Mouse (Mus musculus) forebrain, embryonic 12.5 days (tissue): ENCODE measurements at regions not wholly inside any gene's neighbourhood (a gene's known extent, or its start where the extent isn't known, plus 50 kb on each side); places are given as distances from the start of the nearest gene placed in this dataset.

Source experiments
- ATAC-seq: fragments of 200-750 bp; cut with Nextera tagmentation; 2 replicates; pipeline ENCODE4 v1.8.0; 2017; ENCODE audit warnings: moderate TSS enrichment; ENCODE audit not compliant: low FRiP score
- H3K27ac ChIP-seq: fragments of 300-500 bp; sonication (generic); 2 replicates; pipeline ENCODE4 v1.5.1; 2016; ENCODE audit warnings: mild to moderate bottlenecking
- H3K27me3 ChIP-seq: fragments of 300-500 bp; sonication (generic); 2 replicates; pipeline ENCODE4 v1.6.1; 2016; ENCODE audit warnings: mild to moderate bottlenecking
- H3K36me3 ChIP-seq: fragments of 300-500 bp; sonication (generic); replicated peaks from 2 replicates; pipeline ENCODE4 v1.6.1; 2016; ENCODE audit warnings: mild to moderate bottlenecking
- H3K4me1 ChIP-seq: fragments of 300-500 bp; sonication (generic); 2 replicates; pipeline ENCODE4 v1.6.1; 2016
- H3K4me2 ChIP-seq: fragments of 300-500 bp; sonication (generic); 2 replicates; pipeline ENCODE4 v1.6.1; 2016; ENCODE audit warnings: mild to moderate bottlenecking, moderate library complexity
- H3K4me3 ChIP-seq: fragments of 300-500 bp; sonication (generic); replicated peaks from 2 replicates; pipeline ENCODE4 v1.5.1; 2016; ENCODE audit warnings: mild to moderate bottlenecking
- H3K9ac ChIP-seq: fragments of 300-500 bp; sonication (generic); 2 replicates; pipeline ENCODE4 v1.6.1; 2016; ENCODE audit warnings: mild to moderate bottlenecking
- H3K9me3 ChIP-seq: fragments of 300-500 bp; sonication (generic); 2 replicates; pipeline ENCODE4 v1.6.1; 2016
- WGBS: fragments of 180-500 bp; shearing (Covaris S2); methylation state at CpG from one replicate; pipeline ENCODE4 v1.1.7; 2016; 5-methylcytosine and 5-hydroxymethylcytosine counted together

DNA sequence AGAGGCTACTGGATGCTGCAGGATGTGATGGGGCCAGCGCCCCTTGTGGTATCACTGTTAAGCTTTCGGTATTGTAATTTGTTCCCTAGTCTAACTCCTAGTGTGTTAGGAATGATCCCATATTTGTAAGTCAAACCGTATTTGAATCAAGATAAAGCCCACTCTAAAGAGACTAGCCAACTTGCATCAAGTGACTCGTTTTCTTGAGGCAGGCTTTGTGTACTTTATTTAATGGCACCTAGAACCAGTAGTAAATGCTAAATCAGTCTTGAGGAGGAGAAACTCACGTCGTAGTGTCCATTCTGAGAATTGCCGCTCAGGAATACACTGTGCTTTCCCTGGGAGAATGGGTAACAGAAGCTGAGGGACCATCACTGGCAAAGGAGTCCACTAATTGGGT, 89.9 kb upstream of the Bmp4 start:
- H3K36me3 ChIP-seq: no peaks in the 10 kb centered on the region
- no peaks in the 10 kb centered on the region for H3K4me1 ChIP-seq
- WGBS: 83% methylated on average over 7 of the region's 7 CpGs
- H3K27me3 ChIP-seq: no peaks in the 10 kb centered on the region
- no peak overlapping the region for H3K9ac ChIP-seq
- H3K4me2 ChIP-seq: no peak overlapping the region
- H3K4me3 ChIP-seq: no peak overlapping the region
- ATAC-seq: no peak
- H3K27ac ChIP-seq: no peak overlapping the region
- H3K9me3 ChIP-seq: no peaks in the 10 kb centered on the region

DNA sequence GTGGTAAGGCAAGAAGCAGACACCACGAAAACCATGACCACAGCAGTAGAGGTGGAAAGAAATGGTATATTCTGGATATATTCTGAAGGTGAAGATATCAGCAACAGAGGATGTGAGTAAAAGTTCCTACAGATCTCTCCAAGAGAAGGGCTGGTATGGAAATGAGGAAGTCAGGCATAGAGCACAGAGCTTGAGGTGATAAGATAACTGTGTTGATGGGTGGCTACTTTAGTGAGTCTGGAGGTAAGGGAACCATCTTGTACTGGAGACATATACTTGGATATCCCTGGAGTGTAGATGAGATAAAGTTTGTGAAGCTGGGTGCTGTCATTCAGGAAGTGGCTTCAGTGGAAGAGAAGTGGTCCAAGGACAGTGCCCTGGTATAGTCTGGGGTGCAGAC, 85.5 kb upstream of the Bmp4 start:
- 76% methylated on average over 1 of the region's 1 CpGs for WGBS
- H3K4me2 ChIP-seq: no peak overlapping the region
- ATAC-seq: no peak

DNA sequence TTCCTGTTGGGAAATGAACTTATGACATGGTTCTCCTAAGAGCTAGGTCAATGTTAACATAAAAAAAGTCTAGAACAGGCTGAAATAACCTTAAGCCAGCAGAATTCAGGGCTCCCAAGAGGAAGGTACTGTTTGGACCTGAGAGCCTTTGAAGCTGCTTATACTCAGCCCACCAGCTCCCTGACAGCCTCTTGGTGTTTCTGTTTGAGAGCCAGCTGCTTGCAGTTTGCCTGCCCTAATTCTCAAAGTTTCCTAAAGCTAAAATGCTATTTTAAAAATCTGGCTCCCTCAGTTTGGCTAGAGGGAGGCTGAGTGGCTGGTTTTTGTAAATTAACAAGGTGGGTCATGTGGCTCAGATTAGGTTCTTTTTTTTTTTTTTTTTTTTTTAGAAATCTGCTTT, 72.5 kb upstream of the Bmp4 start:
- Histone ChIP-seq H3K27ac (no peak overlapping the region), H3K9me3 (no peaks in the 10 kb centered on the region), H3K27me3 (no peaks in the 10 kb centered on the region), H3K9ac (no peak overlapping the region), H3K4me2 (no peak overlapping the region), H3K4me1 (no peaks in the 10 kb centered on the region), H3K36me3 (no peaks in the 10 kb centered on the region), H3K4me3 (no peak overlapping the region)
- no peak for ATAC-seq

More for the DNA sequence above, 85.5 kb upstream of the Bmp4 start:
- no peaks in the 10 kb centered on the region for H3K36me3 ChIP-seq
- H3K27ac ChIP-seq: no peak overlapping the region
- no peak overlapping the region for H3K4me3 ChIP-seq
- H3K9ac ChIP-seq: no peak overlapping the region
- H3K9me3 ChIP-seq: no peaks in the 10 kb centered on the region
- H3K27me3 ChIP-seq: no peaks in the 10 kb centered on the region
- no peaks in the 10 kb centered on the region for H3K4me1 ChIP-seq

DNA sequence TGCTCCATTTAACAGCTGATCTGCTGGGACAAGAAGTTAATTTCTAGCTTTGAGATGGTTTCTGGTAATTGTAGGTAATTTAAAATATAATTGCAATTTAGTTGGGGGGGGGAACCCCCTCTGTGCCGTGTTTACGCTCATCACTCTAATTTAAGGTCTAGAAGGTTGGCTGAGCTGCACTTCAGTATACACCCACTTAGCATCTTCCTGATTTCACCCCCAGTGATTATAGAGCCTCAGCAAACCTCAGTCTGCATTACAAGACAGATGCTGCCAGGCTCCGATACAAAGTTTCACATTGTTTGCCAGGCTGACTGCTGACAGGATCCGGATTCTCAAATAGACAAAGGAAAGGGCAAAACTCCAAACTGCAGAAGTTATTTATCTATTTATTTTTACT, 71.5 kb upstream of the Bmp4 start:
- Histone ChIP-seq H3K9me3 (no peaks in the 10 kb centered on the region), H3K36me3 (no peaks in the 10 kb centered on the region), H3K4me2 (no peak overlapping the region), H3K27me3 (no peaks in the 10 kb centered on the region), H3K4me1 (no peaks in the 10 kb centered on the region), H3K9ac (no peak overlapping the region), H3K27ac (no peak overlapping the region), H3K4me3 (no peak overlapping the region)
- ATAC-seq: no peak
- WGBS: 84% methylated on average over 4 of the region's 4 CpGs

DNA sequence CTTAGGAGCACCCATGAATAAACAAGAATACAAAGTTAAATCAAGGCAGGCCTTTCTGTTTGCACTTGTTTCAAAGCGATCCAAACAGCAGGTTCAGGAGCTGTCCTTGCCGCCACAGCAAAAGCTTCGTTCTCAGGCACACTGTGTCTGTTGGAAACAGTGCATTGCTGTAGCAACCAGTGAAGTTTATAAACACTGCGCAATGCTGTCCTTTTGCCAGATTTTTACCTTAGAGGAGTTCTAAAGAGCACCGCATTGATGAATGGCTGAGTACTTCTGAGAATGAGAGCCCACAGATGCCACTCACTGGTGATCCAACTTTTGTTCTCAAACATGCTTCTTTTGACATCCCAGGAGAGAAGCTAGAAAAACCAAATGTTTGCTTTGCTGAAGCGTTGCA, 64.0 kb upstream of the Bmp4 start:
- ATAC-seq: no peak
- no peak overlapping the region for H3K4me2 ChIP-seq
- H3K27me3 ChIP-seq: no peaks in the 10 kb centered on the region
- H3K4me3 ChIP-seq: no peak overlapping the region
- no peaks in the 10 kb centered on the region for H3K36me3 ChIP-seq
- 78% methylated on average over 6 of the region's 6 CpGs for WGBS
- H3K9ac ChIP-seq: no peak overlapping the region
- no peaks in the 10 kb centered on the region for H3K4me1 ChIP-seq
- H3K27ac ChIP-seq: no peak overlapping the region
- no peaks in the 10 kb centered on the region; the same call in 1 of the 2 replicates for H3K9me3 ChIP-seq

DNA sequence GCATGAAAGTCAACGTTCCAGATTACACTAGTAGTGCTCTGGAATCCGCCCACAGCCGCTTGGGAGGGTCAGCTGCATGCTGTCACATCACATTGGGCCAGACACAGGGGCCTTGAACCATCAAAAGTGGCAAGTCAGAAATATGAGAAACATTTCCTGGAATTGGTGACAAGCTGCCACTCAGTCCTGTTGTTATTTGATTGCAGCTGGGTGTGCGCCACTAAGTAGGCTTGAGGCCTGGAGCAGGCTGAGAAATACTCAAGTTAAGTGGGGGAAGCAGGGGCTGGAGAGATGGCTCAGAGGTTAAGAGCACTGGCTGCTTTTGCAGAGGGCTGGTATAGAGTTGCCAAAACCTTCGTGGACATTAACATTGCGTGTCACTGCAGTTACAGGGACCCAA, 51.2 kb upstream of the Bmp4 start:
- Histone ChIP-seq H3K36me3 (no peaks in the 10 kb centered on the region), H3K4me2 (no peak overlapping the region), H3K27me3 (no peaks in the 10 kb centered on the region), H3K9me3 (no peaks in the 10 kb centered on the region), H3K9ac (no peak overlapping the region), H3K4me3 (no peak overlapping the region), H3K27ac (no peak overlapping the region), H3K4me1 (no peaks in the 10 kb centered on the region)
- WGBS: 93% methylated on average over 6 of the region's 6 CpGs
- no peak for ATAC-seq
